Mouse (Mus musculus) kidney, embryonic 15.5 days (tissue): Measurements from ENCODE around the gene Opcml. TPM values are rescaled to one million over a fixed set of nuclear protein-coding genes. Genes with fewer than 3 reads are reported as not detected.

Source experiments
- ATAC-seq: fragments of 200-750 bp; cut with Nextera tagmentation; replicated peaks from 2 replicates; pipeline ENCODE4 v1.8.0; 2017; ENCODE audit warnings: moderate TSS enrichment; ENCODE audit not compliant: low FRiP score
- H3K27ac ChIP-seq: fragments of 300-500 bp; sonication (generic); 2 replicates; pipeline ENCODE4 v1.5.1; 2015; ENCODE audit warnings: mild to moderate bottlenecking, inconsistent platforms
- H3K27me3 ChIP-seq: fragments of 300-500 bp; sonication (generic); 2 replicates; pipeline ENCODE4 v1.6.1; 2015; ENCODE audit warnings: inconsistent platforms
- H3K36me3 ChIP-seq: fragments of 300-500 bp; sonication (generic); 2 replicates; pipeline ENCODE4 v1.6.1; 2015; ENCODE audit warnings: inconsistent platforms
- H3K4me1 ChIP-seq: fragments of 300-500 bp; sonication (generic); 2 replicates; pipeline ENCODE4 v1.6.1; 2015; ENCODE audit warnings: inconsistent platforms
- H3K4me2 ChIP-seq: fragments of 300-500 bp; sonication (generic); 2 replicates; pipeline ENCODE4 v1.6.1; 2015; ENCODE audit warnings: moderate library complexity, mild to moderate bottlenecking, inconsistent platforms
- H3K4me3 ChIP-seq: fragments of 300-500 bp; sonication (generic); replicated peaks from 2 replicates; pipeline ENCODE4 v1.5.1; 2015; ENCODE audit warnings: mild to moderate bottlenecking, inconsistent platforms
- H3K9ac ChIP-seq: fragments of 300-500 bp; sonication (generic); 2 replicates; pipeline ENCODE4 v1.6.1; 2015; ENCODE audit warnings: mild to moderate bottlenecking, inconsistent platforms
- H3K9me3 ChIP-seq: fragments of 300-500 bp; sonication (generic); replicated peaks from 2 replicates; pipeline ENCODE4 v1.6.1; 2016; ENCODE audit warnings: inconsistent platforms
- WGBS: fragments of 180-500 bp; shearing (Covaris S2); methylation state at CpG from one replicate; pipeline ENCODE4 v1.1.7; 2015; ENCODE audit warnings: mixed read lengths; 5-methylcytosine and 5-hydroxymethylcytosine counted together
- polyA plus RNA-seq: library from polyadenylated mRNA; unstranded; fragments of >200 nt; fragmentation: Nextera tagmentation; extraction: Ambion mirVana; gene quantifications from 2 replicates; pipeline ENCODE4 v1.2.1, GENCODE M21; 2015

Opcml gene
- polyA plus RNA-seq, 1 experiment from 2014 or later: 1.5 TPM

DNA sequence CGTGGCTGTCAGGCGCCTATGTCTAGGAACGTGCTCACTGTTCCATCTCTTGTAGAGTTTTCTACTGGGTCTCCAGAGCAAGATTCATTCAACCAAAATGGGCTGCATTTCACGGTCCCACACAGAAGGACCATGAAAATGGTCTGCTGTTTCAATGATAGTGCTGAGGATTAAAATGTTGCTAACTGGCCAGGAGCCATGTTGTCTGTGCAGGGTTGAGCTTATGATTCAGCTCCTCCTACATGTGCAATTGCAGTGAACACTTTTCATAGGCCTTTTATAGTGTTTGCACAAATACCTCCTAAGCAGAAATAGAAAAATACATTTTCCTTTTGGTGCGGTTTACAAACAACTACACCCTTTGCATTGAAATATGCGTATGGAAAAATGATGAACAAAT lies 684.0 kb downstream of the Opcml start:
- no peak for ATAC-seq

DNA sequence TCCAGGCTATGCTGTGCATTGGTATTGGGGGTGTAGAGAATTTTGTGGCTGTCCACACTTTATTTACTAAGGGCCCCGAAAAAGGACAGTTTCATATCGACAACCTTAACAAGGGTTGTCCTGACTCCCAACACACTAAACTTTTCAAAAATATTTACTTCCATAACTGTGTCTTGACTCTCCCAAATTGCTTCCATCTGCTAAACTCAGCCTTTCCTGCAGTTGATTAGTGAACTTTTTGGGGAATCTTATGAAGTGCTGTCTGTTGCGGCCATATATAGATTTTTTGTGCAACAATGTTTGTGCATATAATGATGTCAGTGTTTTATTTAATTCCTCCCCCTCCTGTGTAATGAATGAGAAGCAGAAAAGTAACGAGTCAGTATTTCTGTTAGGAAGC lies 690.7 kb downstream of the Opcml start:
- no peak for ATAC-seq
- H3K9me3 ChIP-seq: no peaks in the 10 kb centered on the region
- no peak overlapping the region for H3K4me2 ChIP-seq
- H3K4me1 ChIP-seq: no peaks in the 10 kb centered on the region
- WGBS: 74% methylated on average over 4 of the region's 4 CpGs
- H3K36me3 ChIP-seq: no peaks in the 10 kb centered on the region
- no peaks in the 10 kb centered on the region for H3K27me3 ChIP-seq
- no peak overlapping the region for H3K9ac ChIP-seq
- no peak overlapping the region for H3K4me3 ChIP-seq
- no peak overlapping the region for H3K27ac ChIP-seq

More for the DNA sequence above, 684.0 kb downstream of the Opcml start:
- Histone ChIP-seq H3K36me3 (no peaks in the 10 kb centered on the region), H3K4me3 (no peak overlapping the region), H3K4me1 (no peaks in the 10 kb centered on the region), H3K27ac (no peak overlapping the region), H3K9ac (no peak overlapping the region), H3K27me3 (no peaks in the 10 kb centered on the region), H3K9me3 (no peaks in the 10 kb centered on the region), H3K4me2 (no peak overlapping the region)
- 95% methylated on average over 6 of the region's 6 CpGs for WGBS

DNA sequence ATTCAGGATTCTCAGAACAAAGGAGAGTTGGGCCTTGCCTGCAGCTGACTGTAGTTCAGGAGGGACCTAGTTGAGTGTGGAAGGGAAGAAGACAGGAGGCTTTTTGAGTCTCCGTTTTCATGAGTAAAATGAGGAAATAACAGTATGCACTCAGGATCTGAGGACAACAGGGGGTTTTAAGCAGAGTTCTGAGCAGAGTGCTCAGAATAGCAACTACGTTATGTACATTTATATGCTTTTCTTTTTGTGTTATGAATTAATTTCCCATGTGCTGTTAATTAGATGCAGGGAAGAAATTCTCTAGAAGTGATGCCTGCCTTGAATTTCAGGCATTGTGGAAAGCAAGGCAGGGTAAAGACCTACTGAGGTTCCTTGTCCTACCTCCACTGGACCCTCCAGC lies 697.9 kb downstream of the Opcml start:
- Histone ChIP-seq H3K4me2 (no peak overlapping the region), H3K4me3 (no peak overlapping the region), H3K9me3 (no peaks in the 10 kb centered on the region), H3K27me3 (no peaks in the 10 kb centered on the region), H3K27ac (no peak overlapping the region), H3K4me1 (no peaks in the 10 kb centered on the region), H3K36me3 (no peaks in the 10 kb centered on the region), H3K9ac (no peak overlapping the region)
- WGBS: 83% methylated on average over 2 of the region's 2 CpGs
- ATAC-seq: no peak

DNA sequence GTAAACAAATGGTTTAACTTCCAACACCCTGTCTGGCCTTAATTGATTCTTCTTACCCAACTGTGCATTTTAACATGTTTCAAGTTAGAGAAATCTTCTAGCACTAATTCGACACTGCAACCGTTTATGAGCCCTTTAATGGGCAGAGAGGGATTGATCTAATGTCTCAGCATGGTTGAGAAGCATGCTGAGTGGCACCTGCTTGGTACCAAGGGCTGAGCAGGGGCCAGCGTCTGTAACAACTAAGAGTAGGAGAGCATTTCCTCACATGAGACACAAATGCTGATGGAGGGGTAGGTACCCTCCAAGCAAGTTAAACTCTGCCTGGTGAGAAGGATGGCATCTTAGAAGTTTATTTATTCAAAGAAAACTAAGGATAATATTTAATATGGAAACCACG lies 699.3 kb downstream of the Opcml start:
- 69% methylated on average over 4 of the region's 4 CpGs for WGBS
- ATAC-seq: no peak
- Histone ChIP-seq H3K4me2 (no peak overlapping the region), H3K27ac (no peak overlapping the region), H3K9ac (no peak overlapping the region), H3K9me3 (no peaks in the 10 kb centered on the region), H3K4me3 (no peak overlapping the region), H3K36me3 (no peaks in the 10 kb centered on the region), H3K27me3 (no peaks in the 10 kb centered on the region), H3K4me1 (no peaks in the 10 kb centered on the region)

DNA sequence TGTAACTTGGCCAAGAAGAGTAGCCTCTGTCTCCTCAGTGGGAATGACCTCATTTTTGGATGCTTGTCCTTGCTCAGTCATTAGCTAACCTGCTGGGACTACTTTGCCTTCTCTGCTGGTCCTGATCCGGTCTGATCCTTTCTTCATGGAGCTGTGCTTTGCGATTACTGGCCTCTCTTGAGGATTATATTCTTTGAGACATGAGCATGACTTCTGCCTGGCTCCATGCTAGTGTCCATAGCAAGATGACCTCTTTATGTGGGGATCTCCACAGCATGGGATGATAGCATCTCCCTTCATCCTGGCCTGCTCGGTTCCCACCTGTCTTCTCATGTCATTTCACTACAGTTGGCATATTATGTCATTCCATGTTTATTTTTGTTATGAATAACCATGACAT lies 699.8 kb downstream of the Opcml start:
- no peaks in the 10 kb centered on the region for H3K9me3 ChIP-seq
- H3K36me3 ChIP-seq: no peaks in the 10 kb centered on the region
- no peak overlapping the region for H3K9ac ChIP-seq
- no peaks in the 10 kb centered on the region for H3K27me3 ChIP-seq
- no peak overlapping the region for H3K27ac ChIP-seq
- no peak overlapping the region for H3K4me3 ChIP-seq
- H3K4me1 ChIP-seq: no peaks in the 10 kb centered on the region
- H3K4me2 ChIP-seq: no peak overlapping the region
- no peak for ATAC-seq
- WGBS: 95% methylated on average over 3 of the region's 3 CpGs

DNA sequence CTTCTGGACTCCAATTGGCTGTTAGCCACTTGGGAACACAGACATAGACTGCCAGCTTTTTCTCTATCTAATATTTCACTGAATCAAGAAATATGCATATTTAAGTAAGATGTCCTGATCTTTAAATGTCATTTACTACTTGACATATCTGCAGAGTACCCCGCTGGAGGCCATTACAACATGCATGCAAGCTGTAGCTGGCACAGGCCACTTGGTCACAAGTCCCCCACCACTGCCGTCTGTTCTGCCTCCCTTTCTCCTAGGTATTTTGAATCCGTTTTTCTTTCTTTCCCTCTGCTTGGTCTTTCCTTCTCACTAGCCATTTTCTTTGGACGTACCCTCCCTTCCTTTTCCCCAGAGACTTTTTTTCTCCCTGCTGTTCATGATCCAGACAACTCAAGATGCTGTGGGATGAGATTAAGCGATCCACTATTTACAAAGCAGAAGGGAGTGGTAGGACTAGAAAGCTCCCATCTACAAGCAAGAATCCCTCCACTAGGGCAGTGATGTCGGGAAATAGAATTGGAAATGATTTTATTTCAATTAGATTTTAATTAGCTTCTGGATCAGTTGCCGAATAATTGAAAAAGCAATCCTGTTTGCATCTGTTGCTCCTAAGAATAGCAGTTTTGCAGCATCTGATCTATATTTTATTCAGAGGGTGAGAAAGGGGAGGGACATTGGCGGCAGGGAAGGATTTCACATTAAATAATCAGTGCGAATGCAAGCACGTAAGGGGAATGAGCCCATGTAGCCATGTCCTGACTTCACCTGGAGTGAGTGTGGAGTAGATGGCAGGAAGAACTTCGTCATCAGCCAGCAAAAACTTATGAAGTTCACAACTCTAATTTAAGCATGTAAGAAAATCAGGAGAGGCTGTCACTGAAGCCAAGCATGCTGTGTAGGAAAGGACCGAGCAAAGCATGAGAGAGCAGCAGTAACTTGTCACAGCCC lies 709.5 kb downstream of the Opcml start:
- no peak overlapping the region for H3K4me2 ChIP-seq
- 79% methylated on average over 12 of the region's 12 CpGs for WGBS
- no peaks in the 10 kb centered on the region for H3K9me3 ChIP-seq
- no peak overlapping the region for H3K4me3 ChIP-seq
- H3K36me3 ChIP-seq: no peaks in the 10 kb centered on the region
- ATAC-seq: no peak
- H3K27me3 ChIP-seq: no peaks in the 10 kb centered on the region
- no peak overlapping the region for H3K9ac ChIP-seq
- no peak overlapping the region for H3K27ac ChIP-seq
- H3K4me1 ChIP-seq: no peaks in the 10 kb centered on the region

DNA sequence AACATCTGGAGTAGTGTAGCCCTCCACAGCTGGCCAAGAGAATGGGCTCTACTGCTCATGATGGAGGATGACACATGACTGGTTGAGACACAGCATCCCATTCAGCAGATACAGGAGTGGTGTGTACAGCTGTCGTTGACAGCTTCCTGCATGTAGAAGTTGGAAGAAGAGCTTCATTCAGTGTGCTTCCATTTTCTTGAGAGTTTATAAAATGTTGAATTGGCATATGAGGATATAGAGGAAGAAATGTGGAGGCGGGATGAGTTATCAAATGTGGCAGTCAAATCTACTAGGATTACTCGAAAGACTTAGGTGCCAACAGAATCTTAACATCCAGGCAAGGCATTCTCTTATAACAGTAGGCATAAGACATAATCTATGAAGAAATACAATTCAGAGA lies 723.3 kb downstream of the Opcml start:
- WGBS: 92% methylated on average over 3 of the region's 3 CpGs
- H3K9me3 ChIP-seq: no peaks in the 10 kb centered on the region

DNA sequence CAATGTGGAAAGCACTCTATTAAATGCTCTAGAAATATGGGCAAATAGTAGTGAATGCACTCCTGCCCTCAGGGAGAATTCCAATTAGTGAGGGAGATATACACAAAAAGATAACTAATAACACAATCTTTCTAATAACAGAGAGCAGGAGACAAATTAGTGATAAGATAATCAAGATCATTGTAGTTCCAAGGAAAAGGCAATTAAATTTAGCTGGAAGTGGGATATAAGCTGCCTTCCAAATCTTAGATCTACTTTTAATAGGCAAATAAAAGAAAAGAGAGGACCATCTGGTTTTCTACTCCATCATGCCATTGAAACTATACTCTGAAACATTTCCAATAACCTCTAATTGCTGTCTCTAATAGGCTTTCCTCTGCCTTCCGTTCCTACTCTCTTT lies 742.6 kb downstream of the Opcml start:
- no peak overlapping the region for H3K4me2 ChIP-seq
- no peaks in the 10 kb centered on the region for H3K4me1 ChIP-seq
- no peak for ATAC-seq
- WGBS: 53% methylated on average over 1 of the region's 1 CpGs
- H3K4me3 ChIP-seq: no peak overlapping the region
- no peak overlapping the region for H3K27ac ChIP-seq
- no peaks in the 10 kb centered on the region for H3K36me3 ChIP-seq
- H3K9ac ChIP-seq: no peak overlapping the region
- no peaks in the 10 kb centered on the region for H3K9me3 ChIP-seq
- H3K27me3 ChIP-seq: no peaks in the 10 kb centered on the region

More for the DNA sequence above, 723.3 kb downstream of the Opcml start:
- Histone ChIP-seq H3K27ac (no peak overlapping the region), H3K4me2 (no peak overlapping the region), H3K4me3 (no peak overlapping the region), H3K4me1 (no peaks in the 10 kb centered on the region), H3K36me3 (no peaks in the 10 kb centered on the region), H3K27me3 (no peaks in the 10 kb centered on the region), H3K9ac (no peak overlapping the region)
- ATAC-seq: no peak

DNA sequence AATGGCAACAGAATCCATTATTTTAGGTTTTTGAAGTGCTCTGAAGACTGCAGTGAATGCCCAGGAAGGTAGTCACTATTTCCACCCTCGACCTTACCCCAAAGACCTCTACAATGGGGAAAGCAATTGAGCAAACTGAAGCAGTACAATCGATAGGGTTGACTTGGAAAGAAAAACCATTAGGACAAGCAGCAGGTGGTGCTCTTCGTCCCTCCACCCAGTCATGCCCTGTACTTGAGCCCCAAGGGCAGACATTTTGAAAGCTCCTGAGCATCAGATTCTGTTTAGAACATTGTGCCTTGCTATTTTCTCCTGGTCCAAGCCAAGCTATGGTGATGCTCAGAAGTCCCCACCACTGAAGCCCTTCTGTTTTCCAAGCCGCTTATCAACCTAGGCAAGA lies 744.4 kb downstream of the Opcml start:
- no peaks in the 10 kb centered on the region for H3K4me1 ChIP-seq
- H3K36me3 ChIP-seq: no peaks in the 10 kb centered on the region
- no peaks in the 10 kb centered on the region for H3K27me3 ChIP-seq
- H3K4me3 ChIP-seq: no peak overlapping the region
- H3K9me3 ChIP-seq: no peaks in the 10 kb centered on the region
- H3K4me2 ChIP-seq: no peak overlapping the region
- no peak overlapping the region for H3K9ac ChIP-seq
- no peak overlapping the region for H3K27ac ChIP-seq
- ATAC-seq: no peak
- WGBS: 80% methylated on average over 4 of the region's 4 CpGs

DNA sequence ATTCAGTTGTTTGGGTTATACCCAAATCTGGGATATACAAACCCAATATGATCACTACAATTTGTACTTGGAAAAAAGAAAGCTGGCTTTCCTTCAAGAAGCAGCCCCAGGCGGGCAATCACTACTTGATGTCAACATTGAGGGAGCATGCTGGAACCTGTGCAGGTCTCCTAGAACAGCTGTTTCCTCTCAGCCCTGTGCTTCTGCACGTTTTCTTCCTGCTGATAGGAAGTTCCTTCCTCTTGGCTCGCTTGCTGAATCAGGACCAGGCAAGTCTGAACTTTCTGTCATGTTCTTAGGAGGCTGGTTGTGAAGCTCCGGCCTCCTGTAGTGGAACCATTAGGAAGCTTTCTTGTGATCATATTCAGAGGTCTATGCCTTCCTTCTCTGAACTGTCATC lies 746.1 kb downstream of the Opcml start:
- no peak overlapping the region for H3K27ac ChIP-seq
- H3K9me3 ChIP-seq: no peaks in the 10 kb centered on the region
- H3K9ac ChIP-seq: no peak overlapping the region
- no peaks in the 10 kb centered on the region for H3K4me1 ChIP-seq
- no peaks in the 10 kb centered on the region for H3K36me3 ChIP-seq
- H3K4me3 ChIP-seq: no peak overlapping the region
- 51% methylated on average over 4 of the region's 4 CpGs for WGBS
- ATAC-seq: no peak
- no peak overlapping the region for H3K4me2 ChIP-seq
- no peaks in the 10 kb centered on the region for H3K27me3 ChIP-seq

DNA sequence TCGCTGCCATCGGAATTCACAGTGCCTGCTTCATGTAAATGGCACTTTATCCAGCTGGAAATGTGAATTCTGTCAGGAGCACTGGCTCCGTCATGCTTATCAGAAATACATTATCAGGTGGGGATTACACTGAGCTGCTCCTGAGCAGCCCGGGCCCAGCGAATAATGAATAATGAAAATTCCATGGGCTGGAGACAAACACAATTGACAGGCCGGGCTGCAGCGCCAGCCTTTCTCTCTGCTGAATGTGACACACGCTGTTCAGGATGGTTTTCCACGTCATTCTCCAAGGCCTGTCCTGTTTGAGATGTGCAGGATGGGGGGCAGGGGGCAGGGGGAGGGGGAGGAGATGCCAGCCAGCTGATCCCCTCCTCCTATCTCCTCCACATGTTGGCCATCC lies 757.6 kb downstream of the Opcml start:
- Histone ChIP-seq H3K27ac (no peak overlapping the region), H3K4me1 (no peaks in the 10 kb centered on the region), H3K27me3 (no peaks in the 10 kb centered on the region), H3K9ac (no peak overlapping the region), H3K4me3 (no peak overlapping the region), H3K9me3 (no peaks in the 10 kb centered on the region), H3K4me2 (no peak overlapping the region), H3K36me3 (no peaks in the 10 kb centered on the region)
- ATAC-seq: no peak
- 73% methylated on average over 9 of the region's 9 CpGs for WGBS

DNA sequence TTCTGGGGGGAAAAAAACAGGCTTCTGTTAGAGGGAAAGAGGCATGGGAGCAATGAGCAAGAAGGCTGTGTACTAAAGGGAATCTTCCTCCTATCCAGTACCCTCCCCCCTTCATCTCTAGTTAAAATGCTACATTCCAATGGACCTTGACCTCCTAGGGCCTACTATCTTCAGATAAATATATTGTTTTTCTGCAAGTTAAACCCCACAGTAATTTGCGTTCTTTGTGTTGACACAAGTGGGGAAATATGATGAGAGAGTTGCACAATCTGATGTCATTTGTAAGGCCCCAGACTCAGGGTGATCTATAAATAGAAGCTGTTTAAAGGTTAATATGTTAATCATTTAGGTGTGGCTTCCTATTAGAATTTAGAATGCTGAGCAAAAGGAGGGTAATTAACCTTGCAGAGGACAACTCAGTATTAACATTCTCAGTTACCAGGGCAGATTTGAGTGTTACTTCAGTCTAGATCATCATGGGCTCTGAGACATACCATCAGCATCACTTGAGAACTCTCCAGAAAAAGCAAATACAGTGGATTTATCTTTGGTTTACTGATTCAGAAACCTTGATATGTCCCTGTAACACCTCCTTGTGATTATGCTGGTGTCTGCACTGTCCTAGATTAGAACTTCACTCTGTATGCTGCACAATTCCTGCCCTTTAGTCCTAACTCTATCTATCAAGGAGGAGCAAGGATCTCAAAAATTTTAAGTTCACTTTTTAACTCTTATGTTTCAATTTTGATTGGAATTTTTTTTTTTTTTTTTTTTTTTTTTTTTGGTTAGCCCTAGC lies 762.0 kb downstream of the Opcml start:
- ATAC-seq: no peak
- 61% methylated on average over 1 of the region's 1 CpGs for WGBS

More for the DNA sequence above, 762.0 kb downstream of the Opcml start:
- Histone ChIP-seq H3K4me2 (no peak overlapping the region), H3K36me3 (no peaks in the 10 kb centered on the region), H3K27ac (no peak overlapping the region), H3K4me1 (no peaks in the 10 kb centered on the region), H3K27me3 (no peaks in the 10 kb centered on the region), H3K9ac (no peak overlapping the region), H3K9me3 (no peaks in the 10 kb centered on the region), H3K4me3 (no peak overlapping the region)
